Mouse (Mus musculus) urinary bladder, postnatal 4 days (tissue): ENCODE results near the gene Vmn2r2.

Experiments used
- DNase-seq, 2 experiments: peaks; one replicate each; pipeline ENCODE4 v3.0.0; 2021 to 2022; ENCODE audit warnings: low spot score in 2 of 2

Vmn2r2 gene

DNA sequence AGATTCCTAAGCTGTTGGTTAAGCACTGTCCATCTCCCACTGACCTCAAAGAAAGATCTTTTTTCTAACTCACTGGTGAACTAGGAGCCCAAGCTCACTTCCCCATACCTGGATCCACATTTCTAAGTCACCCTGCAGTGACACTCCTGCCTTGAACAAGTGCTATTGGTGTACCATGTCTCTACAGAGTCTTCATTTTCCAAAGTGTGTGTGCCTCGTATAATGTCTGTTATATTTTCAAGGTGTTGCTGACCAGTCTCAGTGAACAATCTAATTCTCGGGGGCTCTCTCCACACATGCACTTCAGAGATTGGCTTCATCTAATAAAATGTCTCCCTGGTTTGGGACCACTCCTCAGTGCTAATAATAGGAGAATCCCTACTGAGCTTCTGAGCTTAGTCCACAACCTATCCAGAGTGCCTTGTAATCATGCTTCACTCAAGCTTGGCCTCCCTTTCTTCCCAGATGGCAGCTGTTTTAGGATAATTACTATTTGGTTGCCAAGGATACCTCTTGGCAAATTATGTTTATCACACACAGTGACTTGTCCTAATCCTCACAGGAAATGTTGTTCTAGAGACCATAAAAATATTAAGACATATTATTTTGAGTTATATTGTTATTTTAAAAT, at the start of gene Vmn2r2:
Gene Vmn2r2, minus strand, starts transcription at position 51 of the 631 bp plus-strand sequence.
- no peak for DNase-seq

DNA sequence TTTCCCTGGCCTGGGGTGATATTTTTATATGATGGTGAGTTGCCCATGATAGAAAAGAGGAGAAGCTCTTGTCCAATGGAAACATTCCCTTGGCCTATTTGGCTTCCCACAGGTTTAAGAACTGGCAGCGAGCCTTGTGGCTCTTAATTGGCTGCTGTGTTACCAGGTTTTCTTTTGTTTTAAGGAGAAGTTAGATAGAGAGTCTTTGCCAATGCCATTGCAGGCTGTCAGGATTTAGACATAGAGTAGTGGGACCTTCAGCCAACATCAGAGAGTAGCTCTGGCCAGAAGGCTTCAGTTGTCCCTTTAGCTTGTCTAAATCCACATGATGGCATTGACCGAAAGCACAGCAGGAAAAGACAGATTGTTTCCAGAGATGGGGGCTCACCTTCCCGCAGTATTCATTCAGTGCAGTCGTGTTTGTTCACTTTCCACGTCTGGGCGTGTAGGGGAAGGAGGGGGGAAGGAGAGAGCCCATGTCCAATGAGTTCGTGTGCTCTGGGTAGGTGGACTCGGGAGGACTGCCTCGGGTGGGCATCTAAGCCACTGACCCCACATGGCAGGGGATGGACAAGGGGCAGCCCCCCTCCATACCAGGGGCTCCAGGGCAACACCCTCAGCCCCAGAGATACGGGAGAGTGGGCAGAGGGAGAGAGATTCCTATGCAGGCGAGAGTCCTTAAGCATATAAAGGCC, 28.2 kb downstream of the Vmn2r2 start:
- DNase-seq = no peak

DNA sequence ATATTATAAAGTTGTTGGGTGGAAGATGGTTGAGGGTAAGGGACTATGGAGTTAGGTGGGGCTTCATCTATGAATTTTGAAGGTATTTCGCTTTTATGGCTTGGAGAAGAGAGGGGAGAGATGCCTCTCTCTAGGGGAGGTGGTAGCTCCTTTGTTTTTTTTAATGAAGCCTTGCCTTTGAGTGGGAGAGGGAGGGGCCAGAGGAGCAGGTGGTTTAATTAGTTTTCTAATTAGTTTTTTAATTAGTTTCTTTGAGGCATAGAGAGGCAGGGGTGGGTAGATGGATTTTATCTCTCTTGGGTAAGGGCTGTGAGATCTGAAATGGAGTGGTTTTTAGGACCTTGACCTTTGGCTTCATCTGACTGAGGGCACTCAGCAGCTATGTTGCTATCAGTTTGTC, 29.0 kb downstream of the Vmn2r2 start:
- no peak for DNase-seq

DNA sequence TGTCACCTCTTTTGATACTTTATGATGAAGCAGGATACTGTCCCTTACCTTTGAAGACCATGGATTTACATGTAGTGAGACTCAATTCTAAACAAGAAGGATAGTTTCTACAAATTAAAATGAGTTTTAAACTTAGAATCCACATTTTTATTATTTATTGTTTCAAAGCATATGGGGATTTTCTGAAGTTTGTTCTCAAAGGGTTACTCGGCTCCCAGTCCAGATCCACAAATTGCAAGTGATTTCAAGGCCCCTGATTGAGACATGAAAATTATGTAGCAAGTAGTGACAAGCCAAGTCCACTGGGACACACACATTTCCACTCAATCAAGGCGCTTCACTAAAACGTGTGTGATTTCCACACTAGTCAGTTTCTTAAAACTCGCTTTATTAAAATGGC, 60.5 kb downstream of the Vmn2r2 start, which contains the start of gene Vmn2r1:
Gene Vmn2r1, plus strand, starts transcription at position 301 of the 400 bp plus-strand sequence.
- DNase-seq = no peak
